Mouse (Mus musculus): ENCODE measurements around the gene Awat2. TPM values are rescaled to one million over a fixed set of nuclear protein-coding genes. Genes with fewer than 3 reads are reported as not detected.
"Not testable (repeated sequence)": the region's sequence is repeated elsewhere in the genome, so short reads cannot be mapped to it uniquely, and the experiment has no call there.

Awat2 gene
- 0.41 and 1.0 TPM in 2 replicates for polyA plus RNA-seq (2014; fragmentation: Nextera tagmentation; extraction: Ambion mirVana)

DNA sequence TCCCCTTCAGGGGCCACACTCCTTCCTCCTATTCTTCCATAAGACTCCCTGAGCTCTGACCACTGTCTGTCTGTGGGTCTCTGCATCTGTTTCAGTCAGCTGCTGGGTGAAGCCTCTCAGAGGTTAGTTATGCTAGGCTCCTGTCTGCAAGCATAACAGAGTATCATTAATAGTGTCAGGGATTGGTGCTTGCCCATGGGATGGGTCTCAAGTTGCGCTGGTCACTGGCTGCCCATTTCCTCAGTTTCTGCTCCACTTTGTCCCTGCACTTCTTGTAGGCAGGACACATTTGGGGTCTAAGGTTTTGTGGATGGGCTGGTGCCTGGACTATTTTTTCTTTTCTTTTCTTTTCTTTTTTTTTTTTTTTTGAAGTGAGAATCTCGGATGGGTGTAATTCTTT is at the start of gene Awat2:
Gene Awat2, minus strand, starts transcription at position 101 of the 400 bp plus-strand sequence.
- DNase-seq (ENCODE audit: low spot score); H3K9ac ChIP-seq (ENCODE audit: low read length); H3K27ac ChIP-seq (replicated peaks; ENCODE audit: low read depth, low read length); H3K4me3 ChIP-seq (ENCODE audit: low read depth, low read length); H3K36me3 ChIP-seq (ENCODE audit: control insufficient read depth, insufficient read depth, low read length); H3K27me3 ChIP-seq (ENCODE audit: control insufficient read depth, insufficient read depth, low read length); ATAC-seq (ENCODE audit: insufficient number of reproducible peaks, low FRiP score, low TSS enrichment, low read depth); H3K9me3 ChIP-seq (ENCODE audit: control insufficient read depth, low read length); H3K4me1 ChIP-seq (ENCODE audit: control insufficient read depth, insufficient read depth, low read length); H3K4me2 ChIP-seq (ENCODE audit: low read depth, severe bottlenecking): not testable (repeated sequence)
- 91% methylated on average over 2 of the region's 2 CpGs for WGBS

- WGBS = 25% methylated on average over 3 of the region's 3 CpGs
- Histone ChIP-seq H3K36me3 (ENCODE audit: control insufficient read depth, insufficient read depth, low read length) (no peaks in the 10 kb centered on the region), H3K9me3 (ENCODE audit: control insufficient read depth, low read length) (no peaks in the 10 kb centered on the region), H3K4me2 (ENCODE audit: low read depth, severe bottlenecking) (no peak overlapping the region), H3K4me3 (ENCODE audit: low read depth, low read length) (no peak overlapping the region), H3K27me3 (ENCODE audit: control insufficient read depth, insufficient read depth, low read length) (0 out of 2 replicates have a peak, but pooled peaks cover 2% of the 10 kb centered on the region), H3K27ac (replicated peaks; ENCODE audit: low read depth, low read length) (no peak overlapping the region), H3K9ac (ENCODE audit: low read length) (no peak overlapping the region), H3K4me1 (ENCODE audit: control insufficient read depth, insufficient read depth, low read length) (no peaks in the 10 kb centered on the region)
- peak; percentile 55 for DNase-seq (ENCODE audit: low spot score)
- no peak for ATAC-seq (ENCODE audit: insufficient number of reproducible peaks, low FRiP score, low TSS enrichment, low read depth)
Observed at GRCm38 (mm10) chrX:100480317-100480716, 37.8 kb upstream of the Awat2 start.

- H3K4me3 ChIP-seq (ENCODE audit: low read depth, low read length) = no peak overlapping the region
- no peaks in the 10 kb centered on the region for H3K9me3 ChIP-seq (ENCODE audit: control insufficient read depth, low read length)
- H3K27me3 ChIP-seq (ENCODE audit: control insufficient read depth, insufficient read depth, low read length) = 0 out of 2 replicates have a peak, but pooled peaks cover 2% of the 10 kb centered on the region
- no peak overlapping the region for H3K27ac ChIP-seq (replicated peaks; ENCODE audit: low read depth, low read length)
- H3K9ac ChIP-seq (ENCODE audit: low read length) = no peak overlapping the region
- ATAC-seq (ENCODE audit: insufficient number of reproducible peaks, low FRiP score, low TSS enrichment, low read depth) (no peak), DNase-seq (ENCODE audit: low spot score) (no peak)
- no peaks in the 10 kb centered on the region for H3K36me3 ChIP-seq (ENCODE audit: control insufficient read depth, insufficient read depth, low read length)
- H3K4me2 ChIP-seq (ENCODE audit: low read depth, severe bottlenecking) = no peak overlapping the region
- H3K4me1 ChIP-seq (ENCODE audit: control insufficient read depth, insufficient read depth, low read length) = no peaks in the 10 kb centered on the region
- WGBS = 69% methylated on average over 4 of the region's 4 CpGs
Observed at GRCm38 (mm10) chrX:100475569-100476223, 33.2 kb upstream of the Awat2 start.

GRCm38 (mm10) chrX:100471491-100471890 is 29.0 kb upstream of the Awat2 start:
- 88% methylated on average over 3 of the region's 3 CpGs for WGBS

DNA sequence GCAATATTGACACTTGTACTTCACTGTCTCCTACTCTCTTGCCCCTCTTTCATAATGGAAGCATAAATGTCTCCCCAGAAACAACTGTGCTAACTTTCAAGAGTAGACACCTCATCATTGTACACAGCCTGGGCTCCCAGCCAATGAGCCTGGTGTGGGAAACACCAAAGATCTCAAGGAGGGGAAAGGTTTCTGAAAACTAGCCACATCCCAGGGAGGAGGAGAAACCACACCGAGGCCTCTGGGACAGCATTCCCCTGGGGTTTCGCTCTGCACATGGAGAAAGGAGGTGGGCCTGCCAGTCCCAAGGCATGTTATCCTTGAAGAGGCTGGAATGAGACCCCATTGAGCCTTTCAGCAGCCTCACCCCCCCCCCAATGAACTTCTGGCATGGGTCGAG is 27.6 kb upstream of the Awat2 start:
- ATAC-seq (ENCODE audit: insufficient number of reproducible peaks, low FRiP score, low TSS enrichment, low read depth) (no peak), DNase-seq (ENCODE audit: low spot score) (no peak)
- WGBS = 81% methylated on average over 3 of the region's 3 CpGs
- H3K36me3 ChIP-seq (ENCODE audit: control insufficient read depth, insufficient read depth, low read length) = no peaks in the 10 kb centered on the region
- H3K4me3 ChIP-seq (ENCODE audit: low read depth, low read length) = no peak overlapping the region
- H3K9ac ChIP-seq (ENCODE audit: low read length) = no peak overlapping the region
- no peaks in the 10 kb centered on the region for H3K4me1 ChIP-seq (ENCODE audit: control insufficient read depth, insufficient read depth, low read length)
- no peak overlapping the region for H3K4me2 ChIP-seq (ENCODE audit: low read depth, severe bottlenecking)
- no peaks in the 10 kb centered on the region for H3K9me3 ChIP-seq (ENCODE audit: control insufficient read depth, low read length)
- no peak overlapping the region for H3K27ac ChIP-seq (replicated peaks; ENCODE audit: low read depth, low read length)
- H3K27me3 ChIP-seq (ENCODE audit: control insufficient read depth, insufficient read depth, low read length) = peaks cover 2% of the 10 kb centered on the region; the same call in 1 of the 2 replicates

More at GRCm38 (mm10) chrX:100471491-100471890, 29.0 kb upstream of the Awat2 start:
- no peaks in the 10 kb centered on the region for H3K4me1 ChIP-seq (ENCODE audit: control insufficient read depth, insufficient read depth, low read length)
- H3K4me2 ChIP-seq (ENCODE audit: low read depth, severe bottlenecking) = no peak overlapping the region
- ATAC-seq (ENCODE audit: insufficient number of reproducible peaks, low FRiP score, low TSS enrichment, low read depth) (no peak), DNase-seq (ENCODE audit: low spot score) (no peak)
- no peaks in the 10 kb centered on the region for H3K9me3 ChIP-seq (ENCODE audit: control insufficient read depth, low read length)
- peaks cover 5% of the 10 kb centered on the region; the same call in 1 of the 2 replicates for H3K27me3 ChIP-seq (ENCODE audit: control insufficient read depth, insufficient read depth, low read length)
- no peaks in the 10 kb centered on the region for H3K36me3 ChIP-seq (ENCODE audit: control insufficient read depth, insufficient read depth, low read length)
- H3K27ac ChIP-seq (replicated peaks; ENCODE audit: low read depth, low read length) = no peak overlapping the region
- no peak overlapping the region for H3K9ac ChIP-seq (ENCODE audit: low read length)
- no peak overlapping the region for H3K4me3 ChIP-seq (ENCODE audit: low read depth, low read length)

GRCm38 (mm10) chrX:100468047-100468446 is 25.5 kb upstream of the Awat2 start:
- H3K4me2 ChIP-seq (ENCODE audit: low read depth, severe bottlenecking) = no peak overlapping the region
- 76% methylated on average over 4 of the region's 4 CpGs for WGBS
- ATAC-seq (ENCODE audit: insufficient number of reproducible peaks, low FRiP score, low TSS enrichment, low read depth) = no peak

GRCm38 (mm10) chrX:100443532-100443931 is 1.0 kb upstream of the Awat2 start:
- H3K4me1 ChIP-seq (ENCODE audit: control insufficient read depth, insufficient read depth, low read length) = no peaks in the 10 kb centered on the region
- no peaks in the 10 kb centered on the region for H3K36me3 ChIP-seq (ENCODE audit: control insufficient read depth, insufficient read depth, low read length)
- H3K9me3 ChIP-seq (ENCODE audit: control insufficient read depth, low read length) = no peaks in the 10 kb centered on the region
- no peak overlapping the region for H3K4me2 ChIP-seq (ENCODE audit: low read depth, severe bottlenecking)
- H3K4me3 ChIP-seq (ENCODE audit: low read depth, low read length) = no peak overlapping the region
- ATAC-seq (ENCODE audit: insufficient number of reproducible peaks, low FRiP score, low TSS enrichment, low read depth) (no peak), DNase-seq (ENCODE audit: low spot score) (no peak)
- no peak overlapping the region for H3K9ac ChIP-seq (ENCODE audit: low read length)
- WGBS = 94% methylated on average over 7 of the region's 7 CpGs
- no peak overlapping the region for H3K27ac ChIP-seq (replicated peaks; ENCODE audit: low read depth, low read length)
- H3K27me3 ChIP-seq (ENCODE audit: control insufficient read depth, insufficient read depth, low read length) = no peaks in the 10 kb centered on the region

More at GRCm38 (mm10) chrX:100468047-100468446, 25.5 kb upstream of the Awat2 start:
- Histone ChIP-seq H3K4me3 (ENCODE audit: low read depth, low read length) (no peak overlapping the region), H3K9ac (ENCODE audit: low read length) (no peak overlapping the region), H3K4me1 (ENCODE audit: control insufficient read depth, insufficient read depth, low read length) (no peaks in the 10 kb centered on the region), H3K27me3 (ENCODE audit: control insufficient read depth, insufficient read depth, low read length) (peaks cover 2% of the 10 kb centered on the region; the same call in 1 of the 2 replicates), H3K9me3 (ENCODE audit: control insufficient read depth, low read length) (no peaks in the 10 kb centered on the region), H3K27ac (replicated peaks; ENCODE audit: low read depth, low read length) (no peak overlapping the region), H3K36me3 (ENCODE audit: control insufficient read depth, insufficient read depth, low read length) (no peaks in the 10 kb centered on the region)
- DNase-seq (ENCODE audit: low spot score) = no peak

DNA sequence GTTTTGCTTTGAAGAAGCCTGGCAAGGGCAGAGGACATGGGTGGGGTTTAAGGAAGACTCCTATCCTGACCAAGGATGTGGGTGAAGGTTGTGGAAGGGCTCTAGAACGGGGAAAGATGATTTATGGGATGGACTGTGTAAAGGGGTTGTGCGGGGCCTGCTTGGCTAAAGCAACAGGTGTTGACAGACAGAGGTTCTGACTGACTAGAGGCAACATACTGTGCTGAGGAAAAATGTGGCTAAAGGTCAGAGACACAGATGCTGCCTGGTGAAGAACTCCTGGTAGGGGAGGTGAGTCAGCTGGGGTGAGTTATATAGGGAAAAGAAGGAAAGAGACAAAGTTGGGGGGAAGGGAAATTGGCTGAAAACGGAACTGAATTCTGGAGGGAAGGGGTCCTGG is 10.2 kb downstream of the Awat2 start:
- H3K27ac ChIP-seq (replicated peaks; ENCODE audit: low read depth, low read length) = no peak overlapping the region
- no peaks in the 10 kb centered on the region for H3K36me3 ChIP-seq (ENCODE audit: control insufficient read depth, insufficient read depth, low read length)
- 32% methylated on average over 3 of the region's 3 CpGs for WGBS
- no peaks in the 10 kb centered on the region for H3K9me3 ChIP-seq (ENCODE audit: control insufficient read depth, low read length)
- H3K4me1 ChIP-seq (ENCODE audit: control insufficient read depth, insufficient read depth, low read length) = no peaks in the 10 kb centered on the region
- H3K4me3 ChIP-seq (ENCODE audit: low read depth, low read length) = no peak overlapping the region
- no peak for DNase-seq (ENCODE audit: low spot score)
- H3K4me2 ChIP-seq (ENCODE audit: low read depth, severe bottlenecking) = no peak overlapping the region
- H3K9ac ChIP-seq (ENCODE audit: low read length) = no peak overlapping the region
- H3K27me3 ChIP-seq (ENCODE audit: control insufficient read depth, insufficient read depth, low read length) = peaks cover 9% of the 10 kb centered on the region; the same call in 1 of the 2 replicates
- ATAC-seq (ENCODE audit: insufficient number of reproducible peaks, low FRiP score, low TSS enrichment, low read depth) = no peak; the same call in 1 of the 2 replicates
